Mouse (Mus musculus): ENCODE data around the gene Cpm. TPM values are rescaled to one million over a fixed set of nuclear protein-coding genes. Genes with fewer than 3 reads are reported as not detected.

The Cpm gene
- polyA plus RNA-seq, 1 experiment, result 3.9 TPM

- DNase-seq (ENCODE audit: extremely low spot score in 1 of 2, low spot score in 1 of 2), result no peak
Observed at GRCm38 (mm10) chr10:117643711-117644428, 14.6 kb downstream of the Cpm start.

DNA sequence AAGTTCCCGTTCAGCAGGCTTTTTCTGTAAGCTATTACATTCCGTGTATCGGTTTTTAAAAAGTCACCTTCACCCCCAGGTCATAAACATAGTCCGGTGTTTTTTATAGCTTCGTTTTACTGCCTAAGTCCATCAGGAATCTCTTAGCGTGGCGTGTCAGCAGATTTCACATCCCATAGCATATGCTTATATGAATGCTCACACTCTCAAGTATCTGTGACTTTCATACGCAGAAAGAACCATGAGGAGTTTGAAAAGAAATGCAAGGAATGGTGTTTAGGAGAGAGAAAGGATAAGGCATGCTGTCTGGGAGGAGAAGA lies 15.1 kb downstream of the Cpm start:
- DNase-seq (ENCODE audit: extremely low spot score in 1 of 2, low spot score in 1 of 2), result no peak

DNA sequence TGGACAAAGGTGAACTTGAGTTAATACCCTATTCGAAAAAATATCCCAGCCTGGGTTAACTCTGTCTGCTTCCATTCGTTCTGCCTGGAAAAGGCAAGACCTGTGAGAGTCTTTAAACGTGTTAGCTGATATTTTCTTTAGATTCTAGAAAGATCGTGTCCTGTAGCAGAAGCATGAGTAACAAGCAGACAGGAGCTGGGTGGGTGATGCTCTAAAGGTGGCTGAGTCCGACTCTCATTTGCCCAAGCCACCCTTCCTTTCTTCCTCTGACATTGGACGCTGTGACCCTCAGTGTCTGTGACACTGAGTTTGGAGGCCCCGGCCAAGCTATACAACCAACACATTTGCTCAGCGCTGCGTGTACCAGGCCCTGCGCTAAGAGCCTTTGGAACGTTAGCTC lies 15.5 kb downstream of the Cpm start:
- no peak for DNase-seq (ENCODE audit: extremely low spot score in 1 of 2, low spot score in 1 of 2)

GRCm38 (mm10) chr10:117645487-117645964 lies 16.2 kb downstream of the Cpm start:
- no peak for DNase-seq (ENCODE audit: extremely low spot score in 1 of 2, low spot score in 1 of 2)

DNA sequence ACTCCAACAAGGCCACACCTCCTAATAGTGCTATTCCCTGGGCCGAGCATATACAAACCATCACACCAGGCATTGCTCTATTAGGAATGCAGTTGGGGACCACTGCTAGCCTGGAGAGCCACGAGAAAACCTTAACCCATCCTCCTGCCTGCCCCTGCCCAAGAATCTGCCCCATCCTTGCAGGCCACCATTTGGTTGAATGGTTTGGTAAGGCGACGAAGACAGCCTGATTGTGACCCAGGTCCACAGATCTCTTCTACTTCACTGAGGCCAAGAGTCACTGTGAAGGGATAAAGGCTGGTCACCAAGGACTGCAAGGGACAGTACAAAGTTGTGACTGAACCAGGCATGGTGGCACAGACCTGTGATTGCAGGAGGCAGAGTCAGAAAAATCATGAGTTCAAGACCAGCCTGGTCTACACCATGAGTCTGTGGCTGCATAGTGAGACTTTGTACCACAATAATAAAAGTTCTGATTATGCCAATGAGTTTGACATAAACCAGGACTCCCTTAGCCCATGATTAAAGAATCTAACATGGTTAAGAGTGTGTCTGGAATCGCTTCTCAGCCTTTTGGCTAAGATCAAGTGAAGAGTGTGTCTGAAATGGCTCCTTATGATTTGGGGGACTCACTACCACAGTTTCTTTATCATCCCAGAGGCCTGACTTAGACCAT lies 17.3 kb downstream of the Cpm start:
- DNase-seq (ENCODE audit: extremely low spot score in 1 of 2, low spot score in 1 of 2), result no peak

DNA sequence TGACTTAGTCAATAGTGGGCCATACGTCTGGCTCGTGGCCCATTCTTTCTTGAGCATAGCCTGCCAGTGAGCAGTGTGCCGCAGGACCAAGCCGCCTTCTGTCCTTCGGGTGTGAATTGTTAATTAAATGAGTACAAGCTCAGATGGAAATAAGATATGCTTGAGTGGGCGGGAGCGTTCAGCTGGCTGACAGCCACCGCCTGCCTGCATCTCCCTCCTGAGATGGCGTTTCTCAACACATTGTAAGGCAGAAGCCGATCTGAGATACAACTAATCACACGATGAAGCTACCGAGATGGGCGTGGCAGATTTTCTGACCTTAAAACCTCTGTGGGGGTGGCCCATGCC lies 17.8 kb downstream of the Cpm start:
- peak; percentile 56 to 77 for DNase-seq (ENCODE audit: extremely low spot score in 1 of 2, low spot score in 1 of 2)

DNA sequence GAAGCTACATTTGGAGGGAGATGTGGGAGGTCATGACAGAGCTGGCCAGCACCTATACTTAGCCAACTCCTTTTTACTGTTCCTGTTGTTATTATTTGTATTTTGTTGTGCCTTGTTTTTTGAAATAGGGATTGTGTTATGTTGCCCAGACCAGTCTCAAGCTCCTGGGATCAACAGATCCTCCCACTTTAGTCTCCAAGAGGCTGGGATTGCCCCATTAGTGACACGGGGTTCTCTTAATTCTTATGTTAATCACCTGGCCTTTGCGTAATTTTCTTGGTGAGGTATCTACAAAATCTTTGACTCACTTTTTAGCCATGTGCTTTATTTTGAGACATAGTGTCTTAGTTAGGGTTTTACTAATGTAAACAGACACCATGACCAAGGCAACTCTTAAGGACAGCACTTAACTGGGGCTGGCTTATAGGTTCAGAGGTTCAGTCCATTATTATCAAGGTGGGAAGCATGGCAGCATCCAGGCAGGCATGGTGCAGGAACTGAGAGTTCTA lies 18.7 kb downstream of the Cpm start:
- DNase-seq (ENCODE audit: extremely low spot score in 1 of 2, low spot score in 1 of 2), result no peak

DNA sequence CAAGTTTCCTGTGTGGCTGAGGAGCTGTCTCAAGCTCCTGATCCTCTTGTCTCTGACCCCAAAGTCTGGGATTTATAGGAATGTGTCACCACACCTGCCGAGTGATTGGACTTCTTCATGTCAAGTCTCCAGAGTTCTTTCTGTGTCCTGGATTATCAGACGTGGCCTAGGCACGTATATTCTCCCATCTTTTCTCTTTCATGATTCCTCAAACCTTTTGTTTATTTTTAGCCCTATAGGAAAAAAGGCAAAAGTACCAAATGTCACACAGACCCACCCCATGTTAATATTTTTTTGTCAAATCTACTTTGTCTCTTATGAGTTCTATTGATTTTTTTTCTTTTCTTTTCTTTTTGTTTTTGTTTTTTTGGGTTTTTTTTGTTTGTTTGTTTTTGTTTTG lies 19.3 kb downstream of the Cpm start:
- no peak for DNase-seq (ENCODE audit: extremely low spot score in 1 of 2, low spot score in 1 of 2)

- no peak for DNase-seq (ENCODE audit: extremely low spot score in 1 of 2, low spot score in 1 of 2)
Observed at GRCm38 (mm10) chr10:117649292-117650041, 20.2 kb downstream of the Cpm start.

DNA sequence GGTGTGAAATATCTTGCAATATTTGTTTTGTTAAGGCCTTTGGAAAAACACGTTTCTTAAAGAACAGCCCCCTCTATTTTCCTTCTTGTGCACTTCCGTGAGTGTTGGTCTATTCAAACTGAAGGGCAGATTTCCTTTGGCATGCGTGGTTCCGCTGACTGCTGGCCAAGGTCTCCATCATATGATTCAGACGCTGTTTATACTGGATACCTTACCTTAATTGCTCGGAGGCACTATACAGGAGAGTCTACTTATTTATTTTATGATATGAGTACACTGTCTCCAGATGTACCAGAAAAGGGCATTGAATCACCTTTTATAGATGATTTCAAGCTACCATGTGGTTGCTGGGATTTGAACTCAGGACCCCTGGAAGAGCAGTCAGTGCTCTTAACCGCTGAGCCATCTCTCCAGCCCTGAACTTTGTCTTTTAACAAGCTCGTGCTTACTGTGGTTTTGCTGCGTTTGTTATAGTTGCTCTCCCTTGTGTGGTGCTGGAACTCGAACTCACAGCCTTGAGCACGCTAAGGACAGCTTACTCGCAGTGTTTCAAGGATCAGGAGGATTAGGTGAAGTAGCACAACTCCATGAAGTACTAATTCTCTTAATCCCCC lies 20.8 kb downstream of the Cpm start:
- DNase-seq (ENCODE audit: extremely low spot score in 1 of 2, low spot score in 1 of 2), result no peak

GRCm38 (mm10) chr10:117650725-117651124 lies 21.4 kb downstream of the Cpm start:
- no peak for DNase-seq (ENCODE audit: extremely low spot score in 1 of 2, low spot score in 1 of 2)

GRCm38 (mm10) chr10:117651587-117652377 lies 22.5 kb downstream of the Cpm start:
- no peak for DNase-seq (ENCODE audit: extremely low spot score in 1 of 2, low spot score in 1 of 2)

GRCm38 (mm10) chr10:117652378-117652774 lies 23.1 kb downstream of the Cpm start:
- no peak for DNase-seq (ENCODE audit: extremely low spot score in 1 of 2, low spot score in 1 of 2)

DNA sequence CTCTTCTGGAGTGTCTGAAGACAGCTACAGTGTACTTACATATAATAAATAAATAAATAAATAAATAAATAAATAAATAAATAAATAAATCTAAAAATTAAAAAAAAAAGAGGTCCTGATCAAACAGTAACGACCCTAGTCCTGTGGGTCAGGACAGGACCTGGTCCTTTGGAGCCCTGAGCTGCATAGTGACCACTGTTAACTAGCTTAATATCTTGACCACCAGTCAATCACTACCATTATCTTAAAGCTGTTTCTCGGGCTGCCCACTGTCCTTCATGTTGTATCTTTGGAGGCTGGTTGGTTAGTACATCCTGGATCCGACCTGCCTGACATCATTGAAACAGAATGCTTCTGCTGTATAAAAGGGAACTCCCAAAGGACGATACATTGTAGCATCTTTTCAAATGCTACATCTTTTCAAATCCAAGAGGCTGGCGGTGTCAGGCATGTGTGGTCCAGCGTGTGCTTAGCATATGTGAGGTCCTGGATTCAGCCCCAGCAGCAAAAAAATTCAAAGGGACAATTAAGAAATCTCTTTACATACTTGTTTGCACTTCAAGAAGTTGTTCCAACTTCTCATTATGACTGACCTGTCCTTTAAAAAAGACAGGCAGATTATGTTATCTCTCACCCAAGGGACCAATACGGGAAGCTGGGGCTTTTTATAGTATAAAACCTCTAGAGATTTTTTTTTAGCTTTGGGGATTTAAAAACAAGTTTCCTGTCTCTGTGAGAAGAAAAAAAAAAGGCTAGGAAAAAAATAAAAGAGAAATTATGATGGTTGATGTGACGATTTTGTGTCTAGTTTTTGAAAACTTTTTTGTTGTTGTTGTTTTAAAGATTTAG lies 23.9 kb downstream of the Cpm start:
- no peak for DNase-seq (ENCODE audit: extremely low spot score in 1 of 2, low spot score in 1 of 2)

- DNase-seq (ENCODE audit: extremely low spot score in 1 of 2, low spot score in 1 of 2), result no peak
Observed at GRCm38 (mm10) chr10:117653779-117654173, 24.5 kb downstream of the Cpm start.

DNA sequence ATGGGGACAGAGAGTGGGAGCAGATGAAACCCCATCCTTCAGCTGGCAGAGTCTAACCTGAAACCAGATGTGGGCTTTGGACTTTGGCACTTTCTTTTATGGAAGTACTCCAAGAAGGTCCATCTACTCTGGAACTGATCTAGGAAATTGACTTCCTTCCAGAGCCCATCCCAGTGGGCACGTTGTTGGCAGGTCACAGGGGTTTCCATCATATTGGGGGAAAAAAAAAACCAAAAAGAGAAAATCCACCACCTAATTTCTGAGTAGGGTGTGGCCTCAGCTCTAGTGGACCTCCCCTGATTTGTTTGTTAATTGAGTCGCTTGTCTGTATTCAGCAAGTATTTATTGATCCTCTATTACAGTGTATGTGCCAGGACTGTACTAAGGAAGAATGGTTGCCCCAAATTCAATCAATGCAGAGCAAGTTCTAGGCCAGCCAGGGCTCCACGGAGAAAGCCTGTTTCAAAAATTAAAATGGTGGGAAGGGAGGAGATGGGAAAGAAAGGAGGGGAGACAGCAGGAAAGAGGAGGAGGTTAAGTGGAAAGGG lies 25.4 kb downstream of the Cpm start:
- DNase-seq (ENCODE audit: extremely low spot score in 1 of 2, low spot score in 1 of 2), result no peak

DNA sequence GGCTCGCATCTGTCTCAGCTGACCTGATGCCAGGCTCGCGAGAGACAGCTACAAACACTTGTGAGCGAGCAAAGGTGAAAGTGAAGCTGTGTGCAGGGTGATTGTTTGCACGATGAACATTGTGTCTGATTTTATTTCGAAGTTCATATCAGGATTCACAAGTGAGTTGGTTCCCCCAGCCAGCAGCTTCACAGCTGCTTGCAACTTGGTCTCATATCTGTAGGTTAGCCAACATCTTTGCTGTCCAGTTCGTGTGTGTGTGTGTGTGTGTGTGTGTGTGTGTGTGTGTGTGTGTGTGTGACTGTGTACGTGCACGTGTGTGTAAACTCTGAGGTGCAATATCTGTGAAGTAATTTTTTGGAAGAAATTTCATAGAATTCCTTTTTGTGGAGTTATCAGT lies 26.2 kb downstream of the Cpm start:
- no peak for DNase-seq (ENCODE audit: extremely low spot score in 1 of 2, low spot score in 1 of 2)

GRCm38 (mm10) chr10:117655908-117656661 lies 26.8 kb downstream of the Cpm start:
- DNase-seq (ENCODE audit: extremely low spot score in 1 of 2, low spot score in 1 of 2), result no peak

- no peak for DNase-seq (ENCODE audit: extremely low spot score in 1 of 2, low spot score in 1 of 2)
Observed at GRCm38 (mm10) chr10:117656662-117656962, 27.3 kb downstream of the Cpm start.
